Mouse (Mus musculus) MEL (cell line): ENCODE results near the gene Cklf.
"Not testable (repeated sequence)": the region's sequence is repeated elsewhere in the genome, so short reads cannot be mapped to it uniquely, and the experiment has no call there.

Experiments
- CTCF ChIP-seq, 3 experiments: IDR thresholded peaks in 2 of 3; conservative IDR thresholded peaks in 1 of 3; 2 replicates each; pipeline ENCODE4 v1.5.1; 2011 to 2012; ENCODE audit warnings: low read length in 3 of 3, low read depth in 2 of 3, mild to moderate bottlenecking in 2 of 3, improper control_type of control experiment in 1 of 3, inconsistent platforms in 1 of 3, mixed read lengths in 1 of 3, moderate library complexity in 1 of 3; ENCODE audit not compliant: control insufficient read depth in 1 of 3, insufficient read depth in 1 of 3, poor library complexity in 1 of 3, severe bottlenecking in 1 of 3
- E2F4 ChIP-seq: IDR thresholded peaks from 2 replicates; pipeline ENCODE4 v1.6.1; 2011; ENCODE audit warnings: low read depth, low read length, improper control_type of control experiment, borderline replicate concordance
- EP300 ChIP-seq, 2 experiments: IDR thresholded peaks; 2 replicates each; pipeline ENCODE4 v1.6.1; 2011; ENCODE audit warnings: improper control_type of control experiment in 2 of 2, low read length in 2 of 2, low read depth in 1 of 2, mild to moderate bottlenecking in 1 of 2
- POLR2A ChIP-seq, 2 experiments: IDR thresholded peaks; 2 replicates each; pipeline ENCODE4 v1.6.1; 2011 to 2012; ENCODE audit warnings: low read length in 2 of 2, mild to moderate bottlenecking in 2 of 2, control low read depth in 1 of 2, improper control_type of control experiment in 1 of 2, low read depth in 1 of 2, moderate library complexity in 1 of 2; ENCODE audit not compliant: control insufficient read depth in 1 of 2, insufficient read depth in 1 of 2, poor library complexity in 1 of 2
- RCOR1 ChIP-seq: IDR thresholded peaks from 2 replicates; pipeline ENCODE4 v1.6.1; 2012; ENCODE audit warnings: low read depth, mild to moderate bottlenecking, inconsistent platforms, low read length, improper control_type of control experiment
- SIN3A ChIP-seq: IDR thresholded peaks from 2 replicates; pipeline ENCODE4 v1.6.1; 2012; ENCODE audit warnings: low read length, improper control_type of control experiment, inconsistent platforms
- TAL1 ChIP-seq: IDR thresholded peaks from 2 replicates; pipeline ENCODE4 v1.6.1; 2012; ENCODE audit warnings: mild to moderate bottlenecking, inconsistent platforms, low read length, moderate library complexity, mixed read lengths
- ZNF384 ChIP-seq: IDR thresholded peaks from 2 replicates; pipeline ENCODE4 v1.6.1; 2012; ENCODE audit warnings: low read depth, mild to moderate bottlenecking, inconsistent platforms, low read length, improper control_type of control experiment

DNA sequence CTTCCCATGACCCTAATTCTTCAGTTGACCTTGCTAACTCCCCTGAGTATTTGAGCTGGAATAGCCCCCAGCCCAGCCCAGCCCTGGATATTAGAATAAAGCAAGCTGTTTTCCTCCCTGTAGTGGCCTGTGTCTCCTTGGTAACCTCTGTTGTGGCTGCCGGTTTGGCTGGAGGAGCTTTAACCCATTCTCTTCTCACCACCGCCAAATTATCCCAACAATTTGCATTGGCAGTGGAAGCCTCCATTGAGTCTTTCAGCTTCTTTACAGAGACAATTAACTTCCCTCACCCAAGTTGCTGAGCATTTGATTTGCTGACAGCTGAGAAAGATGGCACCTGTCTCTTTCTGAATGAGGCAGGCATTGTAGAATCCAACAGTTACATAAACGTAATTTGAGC lies 50.9 kb downstream of the Cklf start:
- TF ChIP-seq POLR2A (IDR thresholded peaks at IDR 0.05; ENCODE audit: control insufficient read depth in 1 of 2, insufficient read depth in 1 of 2, low read depth in 1 of 2, low read length in 2 of 2, poor library complexity in 1 of 2); CTCF (IDR thresholded peaks at IDR 0.05 in 2 of 3, conservative IDR thresholded peaks at IDR 0.05 in 1 of 3; ENCODE audit: control insufficient read depth in 1 of 3, insufficient read depth in 1 of 3, low read depth in 2 of 3, low read length in 3 of 3, poor library complexity in 1 of 3, severe bottlenecking in 1 of 3); TAL1; ZNF384; E2F4; RCOR1; EP300 (IDR thresholded peaks at IDR 0.05; ENCODE audit: low read depth in 1 of 2, low read length in 2 of 2); SIN3A: not testable (repeated sequence)
